Mouse (Mus musculus): Measurements from ENCODE around the gene Rasgrp2. TPM values are rescaled to one million over a fixed set of nuclear protein-coding genes. Genes with fewer than 3 reads are reported as not detected.
A peak's percentile ranks its signal among the peaks of the same experiment; 100 is the strongest.

Rasgrp2 gene
- polyA plus RNA-seq, 1 experiment from 2014 or later, result 130 TPM

GRCm38 (mm10) chr19:6377327-6378040, 21.7 kb upstream of the Rasgrp2 start:
- WGBS, result 32% methylated on average over 11 of the region's 11 CpGs
- Histone ChIP-seq H3K4me2 (ENCODE audit: low read depth, low read length) (no peak overlapping the region), H3K9me3 (ENCODE audit: control insufficient read depth, low read length) (no peaks in the 10 kb centered on the region), H3K9ac (replicated peaks; ENCODE audit: low read depth, low read length) (no peak overlapping the region), H3K4me3 (ENCODE audit: low read depth, low read length) (no peak overlapping the region), H3K4me1 (ENCODE audit: control insufficient read depth, insufficient read depth, low read length) (no peaks in the 10 kb centered on the region), H3K27me3 (ENCODE audit: control insufficient read depth, insufficient read depth, low read length) (no peaks in the 10 kb centered on the region), H3K36me3 (ENCODE audit: control insufficient read depth, insufficient read depth, low read length) (peaks cover 52% of the 10 kb centered on the region), H3K27ac (ENCODE audit: low read depth, low read length) (0 out of 2 replicates have a peak overlapping the region, but pooled peaks have one; percentile 18)
- peak; percentile 42; the same call in 1 of the 2 replicates for ATAC-seq (ENCODE audit: low read depth)

- H3K27ac ChIP-seq (ENCODE audit: low read depth, low read length), result no peak overlapping the region; the same call in 1 of the 2 replicates
- no peaks in the 10 kb centered on the region for H3K27me3 ChIP-seq (ENCODE audit: control insufficient read depth, insufficient read depth, low read length)
- H3K9me3 ChIP-seq (ENCODE audit: control insufficient read depth, low read length), result no peaks in the 10 kb centered on the region
- H3K9ac ChIP-seq (replicated peaks; ENCODE audit: low read depth, low read length), result no peak overlapping the region
- H3K4me3 ChIP-seq (ENCODE audit: low read depth, low read length), result no peak overlapping the region
- WGBS, result 93% methylated on average over 9 of the region's 9 CpGs
- H3K4me1 ChIP-seq (ENCODE audit: control insufficient read depth, insufficient read depth, low read length), result 0 out of 2 replicates have a peak, but pooled peaks cover 3% of the 10 kb centered on the region
- peaks cover 22% of the 10 kb centered on the region for H3K36me3 ChIP-seq (ENCODE audit: control insufficient read depth, insufficient read depth, low read length)
- no peak overlapping the region for H3K4me2 ChIP-seq (ENCODE audit: low read depth, low read length)
- ATAC-seq (ENCODE audit: low read depth), result no peak
Observed at GRCm38 (mm10) chr19:6380411-6381166, 18.6 kb upstream of the Rasgrp2 start.

GRCm38 (mm10) chr19:6381238-6381637, 17.9 kb upstream of the Rasgrp2 start:
- WGBS, result 95% methylated on average over 5 of the region's 5 CpGs
- Histone ChIP-seq H3K9me3 (ENCODE audit: control insufficient read depth, low read length) (no peaks in the 10 kb centered on the region), H3K27ac (ENCODE audit: low read depth, low read length) (no peak overlapping the region), H3K36me3 (ENCODE audit: control insufficient read depth, insufficient read depth, low read length) (peaks cover 15% of the 10 kb centered on the region), H3K9ac (replicated peaks; ENCODE audit: low read depth, low read length) (no peak overlapping the region), H3K27me3 (ENCODE audit: control insufficient read depth, insufficient read depth, low read length) (no peaks in the 10 kb centered on the region), H3K4me3 (ENCODE audit: low read depth, low read length) (no peak overlapping the region), H3K4me2 (ENCODE audit: low read depth, low read length) (no peak overlapping the region), H3K4me1 (ENCODE audit: control insufficient read depth, insufficient read depth, low read length) (0 out of 2 replicates have a peak, but pooled peaks cover 3% of the 10 kb centered on the region)
- no peak for ATAC-seq (ENCODE audit: low read depth)

- Histone ChIP-seq H3K4me2 (ENCODE audit: low read depth, low read length) (no peak overlapping the region), H3K4me1 (ENCODE audit: control insufficient read depth, insufficient read depth, low read length) (0 out of 2 replicates have a peak, but pooled peaks cover 3% of the 10 kb centered on the region), H3K27ac (ENCODE audit: low read depth, low read length) (no peak overlapping the region), H3K9ac (replicated peaks; ENCODE audit: low read depth, low read length) (0 out of 2 replicates have a peak overlapping the region, but pooled peaks have one; percentile 11), H3K27me3 (ENCODE audit: control insufficient read depth, insufficient read depth, low read length) (no peaks in the 10 kb centered on the region), H3K9me3 (ENCODE audit: control insufficient read depth, low read length) (no peaks in the 10 kb centered on the region), H3K4me3 (ENCODE audit: low read depth, low read length) (no peak overlapping the region), H3K36me3 (ENCODE audit: control insufficient read depth, insufficient read depth, low read length) (peaks cover 4% of the 10 kb centered on the region; the same call in 1 of the 2 replicates)
- 79% methylated on average over 4 of the region's 4 CpGs for WGBS
- ATAC-seq (ENCODE audit: low read depth), result no peak
Observed at GRCm38 (mm10) chr19:6382323-6382924, 16.7 kb upstream of the Rasgrp2 start.

- no peak for ATAC-seq (ENCODE audit: low read depth)
- H3K9ac ChIP-seq (replicated peaks; ENCODE audit: low read depth, low read length), result no peak overlapping the region
- no peak overlapping the region for H3K4me2 ChIP-seq (ENCODE audit: low read depth, low read length)
Observed at GRCm38 (mm10) chr19:6383470-6383869, 15.7 kb upstream of the Rasgrp2 start.

GRCm38 (mm10) chr19:6384128-6384527, 15.0 kb upstream of the Rasgrp2 start, which contains the start of gene Pygm:
Gene Pygm (plus strand): TSS chr19:6384399.
- H3K27me3 ChIP-seq (ENCODE audit: control insufficient read depth, insufficient read depth, low read length), result no peaks in the 10 kb centered on the region
- H3K4me1 ChIP-seq (ENCODE audit: control insufficient read depth, insufficient read depth, low read length), result 0 out of 2 replicates have a peak, but pooled peaks cover 3% of the 10 kb centered on the region
- H3K9me3 ChIP-seq (ENCODE audit: control insufficient read depth, low read length), result no peaks in the 10 kb centered on the region
- no peak within 1 kb of the TSS for H3K4me2 ChIP-seq (ENCODE audit: low read depth, low read length)
- WGBS, result 17% methylated on average over 7 of the region's 7 CpGs
- no peak for ATAC-seq (ENCODE audit: low read depth)
- no peak within 1 kb of the TSS for H3K27ac ChIP-seq (ENCODE audit: low read depth, low read length)
- no peaks in the 10 kb centered on the region for H3K36me3 ChIP-seq (ENCODE audit: control insufficient read depth, insufficient read depth, low read length)
- H3K4me3 ChIP-seq (ENCODE audit: low read depth, low read length), result no peak within 1 kb of the TSS
- no peak within 1 kb of the TSS for H3K9ac ChIP-seq (replicated peaks; ENCODE audit: low read depth, low read length)

More at GRCm38 (mm10) chr19:6383470-6383869, 15.7 kb upstream of the Rasgrp2 start:
- H3K4me3 ChIP-seq (ENCODE audit: low read depth, low read length), result no peak overlapping the region
- H3K9me3 ChIP-seq (ENCODE audit: control insufficient read depth, low read length), result no peaks in the 10 kb centered on the region
- H3K36me3 ChIP-seq (ENCODE audit: control insufficient read depth, insufficient read depth, low read length), result no peaks in the 10 kb centered on the region
- H3K4me1 ChIP-seq (ENCODE audit: control insufficient read depth, insufficient read depth, low read length), result 0 out of 2 replicates have a peak, but pooled peaks cover 3% of the 10 kb centered on the region
- H3K27me3 ChIP-seq (ENCODE audit: control insufficient read depth, insufficient read depth, low read length), result no peaks in the 10 kb centered on the region
- H3K27ac ChIP-seq (ENCODE audit: low read depth, low read length), result no peak overlapping the region
- WGBS, result 48% methylated on average over 5 of the region's 5 CpGs

GRCm38 (mm10) chr19:6384954-6385353, 14.2 kb upstream of the Rasgrp2 start:
- Histone ChIP-seq H3K4me1 (ENCODE audit: control insufficient read depth, insufficient read depth, low read length) (0 out of 2 replicates have a peak, but pooled peaks cover 3% of the 10 kb centered on the region), H3K27ac (ENCODE audit: low read depth, low read length) (no peak overlapping the region), H3K36me3 (ENCODE audit: control insufficient read depth, insufficient read depth, low read length) (no peaks in the 10 kb centered on the region), H3K4me2 (ENCODE audit: low read depth, low read length) (no peak overlapping the region), H3K4me3 (ENCODE audit: low read depth, low read length) (no peak overlapping the region), H3K9ac (replicated peaks; ENCODE audit: low read depth, low read length) (no peak overlapping the region), H3K27me3 (ENCODE audit: control insufficient read depth, insufficient read depth, low read length) (no peaks in the 10 kb centered on the region), H3K9me3 (ENCODE audit: control insufficient read depth, low read length) (no peaks in the 10 kb centered on the region)
- WGBS, result 88% methylated on average over 11 of the region's 11 CpGs
- no peak for ATAC-seq (ENCODE audit: low read depth)

- Histone ChIP-seq H3K36me3 (ENCODE audit: control insufficient read depth, insufficient read depth, low read length) (no peaks in the 10 kb centered on the region), H3K27ac (ENCODE audit: low read depth, low read length) (no peak overlapping the region), H3K4me1 (ENCODE audit: control insufficient read depth, insufficient read depth, low read length) (0 out of 2 replicates have a peak, but pooled peaks cover 3% of the 10 kb centered on the region), H3K4me3 (ENCODE audit: low read depth, low read length) (no peak overlapping the region), H3K4me2 (ENCODE audit: low read depth, low read length) (no peak overlapping the region), H3K27me3 (ENCODE audit: control insufficient read depth, insufficient read depth, low read length) (no peaks in the 10 kb centered on the region), H3K9ac (replicated peaks; ENCODE audit: low read depth, low read length) (no peak overlapping the region), H3K9me3 (ENCODE audit: control insufficient read depth, low read length) (no peaks in the 10 kb centered on the region)
- no peak for ATAC-seq (ENCODE audit: low read depth)
- 85% methylated on average over 5 of the region's 5 CpGs for WGBS
Observed at GRCm38 (mm10) chr19:6385419-6385818, 13.7 kb upstream of the Rasgrp2 start.

Data from neural tube, embryonic 14.5 days (tissue).